Mouse (Mus musculus): ENCODE measurements at regions not wholly inside any gene's neighbourhood (a gene's known extent, or its start where the extent isn't known, plus 50 kb on each side); places are given as distances from the start of the nearest gene placed in this dataset.

- no peak for TF ChIP-seq GATA1 (IDR thresholded peaks at IDR 0.05; ENCODE audit: borderline replicate concordance, low read length)
- no peak for TF ChIP-seq FLI1 (IDR thresholded peaks at IDR 0.05; ENCODE audit: low read length)
- Histone ChIP-seq H3K36me3 (replicated peaks; ENCODE audit: low read length) (no peaks in the 10 kb centered on the region), H3K27me3 (replicated peaks) (no peaks in the 10 kb centered on the region), H3K9me3 (no peaks in the 10 kb centered on the region), H3K4me3 (replicated peaks) (no peak overlapping the region), H3K4me1 (no peaks in the 10 kb centered on the region)
Observed at GRCm38 (mm10) chr12:77678040-77678439, 440.1 kb downstream of the Fut8 start.

GRCm38 (mm10) chr12:77694101-77694500, 456.2 kb downstream of the Fut8 start:
- H3K9me3 ChIP-seq = no peaks in the 10 kb centered on the region
- no peaks in the 10 kb centered on the region for H3K27me3 ChIP-seq (replicated peaks)
- TF ChIP-seq GATA1 (IDR thresholded peaks at IDR 0.05; ENCODE audit: borderline replicate concordance, low read length) (no peak), FLI1 (IDR thresholded peaks at IDR 0.05; ENCODE audit: low read length) (no peak)
- no peaks in the 10 kb centered on the region for H3K4me1 ChIP-seq
- H3K4me3 ChIP-seq (replicated peaks) = no peak overlapping the region
- H3K36me3 ChIP-seq (replicated peaks; ENCODE audit: low read length) = no peaks in the 10 kb centered on the region

GRCm38 (mm10) chr12:77696039-77696631, 458.2 kb downstream of the Fut8 start:
- no peaks in the 10 kb centered on the region for H3K27me3 ChIP-seq (replicated peaks)
- no peaks in the 10 kb centered on the region for H3K36me3 ChIP-seq (replicated peaks; ENCODE audit: low read length)
- no peak overlapping the region for H3K4me3 ChIP-seq (replicated peaks)
- TF ChIP-seq GATA1 (IDR thresholded peaks at IDR 0.05; ENCODE audit: borderline replicate concordance, low read length) = no peak
- no peak for TF ChIP-seq FLI1 (IDR thresholded peaks at IDR 0.05; ENCODE audit: low read length)
- no peaks in the 10 kb centered on the region for H3K4me1 ChIP-seq
- H3K9me3 ChIP-seq = no peaks in the 10 kb centered on the region

GRCm38 (mm10) chr12:77696662-77697061, 458.7 kb downstream of the Fut8 start:
- Histone ChIP-seq H3K36me3 (replicated peaks; ENCODE audit: low read length) (no peaks in the 10 kb centered on the region), H3K9me3 (no peaks in the 10 kb centered on the region), H3K4me3 (replicated peaks) (no peak overlapping the region), H3K27me3 (replicated peaks) (no peaks in the 10 kb centered on the region), H3K4me1 (no peaks in the 10 kb centered on the region)
- TF ChIP-seq FLI1 (IDR thresholded peaks at IDR 0.05; ENCODE audit: low read length) (no peak), GATA1 (IDR thresholded peaks at IDR 0.05; ENCODE audit: borderline replicate concordance, low read length) (no peak)

GRCm38 (mm10) chr12:77698088-77698487, 460.2 kb downstream of the Fut8 start:
- Histone ChIP-seq H3K4me3 (replicated peaks) (no peak overlapping the region), H3K4me1 (no peaks in the 10 kb centered on the region)
- TF ChIP-seq GATA1 (IDR thresholded peaks at IDR 0.05; ENCODE audit: borderline replicate concordance, low read length) (no peak), FLI1 (IDR thresholded peaks at IDR 0.05; ENCODE audit: low read length) (no peak)

GRCm38 (mm10) chr12:77699896-77700605, 462.1 kb downstream of the Fut8 start:
- Histone ChIP-seq H3K4me3 (replicated peaks) (no peak overlapping the region), H3K9me3 (no peaks in the 10 kb centered on the region), H3K27me3 (replicated peaks) (no peaks in the 10 kb centered on the region), H3K4me1 (no peaks in the 10 kb centered on the region), H3K36me3 (replicated peaks; ENCODE audit: low read length) (no peaks in the 10 kb centered on the region)
- TF ChIP-seq GATA1 (IDR thresholded peaks at IDR 0.05; ENCODE audit: borderline replicate concordance, low read length) = no peak
- TF ChIP-seq FLI1 (IDR thresholded peaks at IDR 0.05; ENCODE audit: low read length) = no peak

More at GRCm38 (mm10) chr12:77698088-77698487, 460.2 kb downstream of the Fut8 start:
- Histone ChIP-seq H3K27me3 (replicated peaks) (no peaks in the 10 kb centered on the region), H3K9me3 (no peaks in the 10 kb centered on the region), H3K36me3 (replicated peaks; ENCODE audit: low read length) (no peaks in the 10 kb centered on the region)

- Histone ChIP-seq H3K4me1 (no peaks in the 10 kb centered on the region), H3K4me3 (replicated peaks) (no peak overlapping the region), H3K9me3 (peaks cover 4% of the 10 kb centered on the region; the same call in 1 of the 2 replicates), H3K36me3 (replicated peaks; ENCODE audit: low read length) (no peaks in the 10 kb centered on the region), H3K27me3 (replicated peaks) (no peaks in the 10 kb centered on the region)
- TF ChIP-seq FLI1 (IDR thresholded peaks at IDR 0.05; ENCODE audit: low read length) (no peak), GATA1 (IDR thresholded peaks at IDR 0.05; ENCODE audit: borderline replicate concordance, low read length) (no peak)
Observed at GRCm38 (mm10) chr12:77715506-77715905, 477.6 kb downstream of the Fut8 start.

GRCm38 (mm10) chr12:77715979-77716378, 478.1 kb downstream of the Fut8 start:
- Histone ChIP-seq H3K27me3 (replicated peaks) (no peaks in the 10 kb centered on the region), H3K4me3 (replicated peaks) (no peak overlapping the region), H3K9me3 (peaks cover 4% of the 10 kb centered on the region; the same call in 1 of the 2 replicates), H3K36me3 (replicated peaks; ENCODE audit: low read length) (no peaks in the 10 kb centered on the region), H3K4me1 (no peaks in the 10 kb centered on the region)
- TF ChIP-seq GATA1 (IDR thresholded peaks at IDR 0.05; ENCODE audit: borderline replicate concordance, low read length) (no peak), FLI1 (IDR thresholded peaks at IDR 0.05; ENCODE audit: low read length) (no peak)

GRCm38 (mm10) chr12:77727766-77728165, 466.3 kb upstream of the Gm6657 start:
- H3K9me3 ChIP-seq = peaks cover 11% of the 10 kb centered on the region
- H3K4me3 ChIP-seq (replicated peaks) = no peak overlapping the region
- no peaks in the 10 kb centered on the region for H3K27me3 ChIP-seq (replicated peaks)
- no peaks in the 10 kb centered on the region for H3K4me1 ChIP-seq
- TF ChIP-seq GATA1 (IDR thresholded peaks at IDR 0.05; ENCODE audit: borderline replicate concordance, low read length) = no peak
- TF ChIP-seq FLI1 (IDR thresholded peaks at IDR 0.05; ENCODE audit: low read length) = no peak
- no peaks in the 10 kb centered on the region for H3K36me3 ChIP-seq (replicated peaks; ENCODE audit: low read length)

GRCm38 (mm10) chr12:77739047-77739760, 454.8 kb upstream of the Gm6657 start:
- TF ChIP-seq GATA1 (IDR thresholded peaks at IDR 0.05; ENCODE audit: borderline replicate concordance, low read length) (no peak), FLI1 (IDR thresholded peaks at IDR 0.05; ENCODE audit: low read length) (no peak)
- Histone ChIP-seq H3K4me3 (replicated peaks) (no peak overlapping the region), H3K27me3 (replicated peaks) (no peaks in the 10 kb centered on the region)

More at GRCm38 (mm10) chr12:77739047-77739760, 454.8 kb upstream of the Gm6657 start:
- Histone ChIP-seq H3K9me3 (no peaks in the 10 kb centered on the region), H3K36me3 (replicated peaks; ENCODE audit: low read length) (no peaks in the 10 kb centered on the region), H3K4me1 (no peaks in the 10 kb centered on the region)

Measured in megakaryocyte, embryonic 14.5 days (primary cell).